Mouse (Mus musculus) granulocyte monocyte progenitor cell, adult 5-6 weeks (primary cell): ENCODE measurements around the gene Hoxc5. TPM values are rescaled to one million over a fixed set of nuclear protein-coding genes. Genes with fewer than 3 reads are reported as not detected.

Experiments used
- ATAC-seq: replicated peaks from 2 replicates; pipeline ENCODE4 v1.8.0; 2016; ENCODE audit warnings: mild to moderate bottlenecking, moderate TSS enrichment, inconsistent platforms; ENCODE audit not compliant: poor library complexity, severe bottlenecking
- total RNA-seq, 2 experiments: library from RNA; stranded (forward) in 1 of 2; stranded (reverse) in 1 of 2; fragments of 200-712, 200-1000 nt in 1 of 2; fragments of >200 nt in 1 of 2; fragmentation: Nextera tagmentation in 1 of 2; gene quantifications; 2 replicates each; pipeline ENCODE4 v1.2.3; 2014 to 2017

The Hoxc5 gene
- total RNA-seq, 2 experiments from 2014 or later = not detected

DNA sequence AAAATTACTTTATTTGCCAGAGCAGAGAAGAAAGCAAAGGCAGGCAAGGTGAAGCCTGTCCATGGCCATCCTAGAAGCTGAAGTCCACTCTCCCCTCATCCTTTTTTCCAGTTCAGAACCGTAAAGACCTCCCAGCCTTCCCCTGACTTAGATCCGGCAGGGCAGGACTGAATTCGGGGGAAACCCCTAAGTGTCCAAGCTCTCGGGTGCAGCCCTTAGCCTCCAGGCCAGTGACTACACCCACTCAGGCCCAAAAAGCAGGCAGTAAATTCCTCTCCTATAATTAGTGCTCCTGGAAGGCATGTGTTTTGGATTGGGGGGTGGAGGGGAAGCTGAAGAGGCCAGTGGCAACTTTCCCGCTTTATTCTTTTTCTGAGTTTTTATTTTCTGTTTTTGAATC lies 38.6 kb downstream of the Hoxc5 start:
- no peak for ATAC-seq

DNA sequence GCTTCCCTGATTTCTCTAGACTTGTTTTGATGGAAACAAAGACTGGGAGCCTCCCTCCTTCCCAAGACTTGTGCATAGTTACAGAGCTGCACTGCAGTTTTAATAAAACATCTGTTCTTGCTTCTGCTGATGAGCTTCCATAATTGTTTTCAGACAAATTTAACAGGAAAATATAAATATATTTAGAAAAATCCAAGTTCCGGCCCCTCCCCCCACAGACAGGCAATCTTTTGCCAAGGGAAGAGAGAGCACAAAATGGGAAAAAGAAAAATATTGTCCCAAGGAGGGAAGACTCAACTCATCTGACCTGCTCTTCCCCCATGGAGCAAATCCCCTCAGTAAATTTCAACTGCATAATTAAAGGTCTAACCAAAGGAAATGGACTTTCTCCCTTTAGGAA lies 39.1 kb downstream of the Hoxc5 start:
- ATAC-seq = no peak

DNA sequence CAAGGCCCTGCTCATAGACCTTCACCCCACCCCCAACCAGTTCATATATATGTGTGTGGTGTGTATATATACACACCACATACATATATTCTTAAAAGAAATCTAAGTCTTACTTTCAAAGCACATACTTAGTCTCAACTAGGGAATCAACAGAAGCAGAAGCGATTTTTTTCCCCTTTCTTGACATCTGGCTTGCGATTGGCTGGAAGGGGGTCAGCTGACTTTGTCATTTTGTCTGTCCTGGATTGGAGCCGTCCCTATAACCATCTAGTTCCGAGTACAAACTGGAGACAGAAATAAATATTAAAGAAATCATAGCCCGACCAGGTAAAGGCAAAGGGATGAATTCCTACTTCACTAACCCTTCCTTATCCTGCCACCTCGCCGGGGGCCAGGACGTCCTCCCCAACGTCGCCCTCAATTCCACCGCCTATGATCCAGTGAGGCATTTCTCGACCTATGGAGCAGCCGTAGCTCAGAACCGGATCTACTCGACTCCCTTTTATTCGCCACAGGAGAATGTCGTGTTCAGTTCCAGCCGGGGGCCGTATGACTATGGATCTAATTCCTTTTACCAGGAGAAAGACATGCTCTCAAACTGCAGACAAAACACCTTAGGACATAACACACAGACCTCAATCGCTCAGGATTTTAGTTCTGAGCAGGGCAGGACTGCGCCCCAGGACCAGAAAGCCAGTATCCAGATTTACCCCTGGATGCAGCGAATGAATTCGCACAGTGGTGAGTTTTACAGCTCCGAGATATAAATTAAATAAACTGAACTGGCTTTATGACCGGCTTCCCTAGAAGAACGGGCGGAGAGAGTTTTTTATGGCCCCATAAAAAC lies 42.2 kb downstream of the Hoxc5 start:
- no peak for ATAC-seq

DNA sequence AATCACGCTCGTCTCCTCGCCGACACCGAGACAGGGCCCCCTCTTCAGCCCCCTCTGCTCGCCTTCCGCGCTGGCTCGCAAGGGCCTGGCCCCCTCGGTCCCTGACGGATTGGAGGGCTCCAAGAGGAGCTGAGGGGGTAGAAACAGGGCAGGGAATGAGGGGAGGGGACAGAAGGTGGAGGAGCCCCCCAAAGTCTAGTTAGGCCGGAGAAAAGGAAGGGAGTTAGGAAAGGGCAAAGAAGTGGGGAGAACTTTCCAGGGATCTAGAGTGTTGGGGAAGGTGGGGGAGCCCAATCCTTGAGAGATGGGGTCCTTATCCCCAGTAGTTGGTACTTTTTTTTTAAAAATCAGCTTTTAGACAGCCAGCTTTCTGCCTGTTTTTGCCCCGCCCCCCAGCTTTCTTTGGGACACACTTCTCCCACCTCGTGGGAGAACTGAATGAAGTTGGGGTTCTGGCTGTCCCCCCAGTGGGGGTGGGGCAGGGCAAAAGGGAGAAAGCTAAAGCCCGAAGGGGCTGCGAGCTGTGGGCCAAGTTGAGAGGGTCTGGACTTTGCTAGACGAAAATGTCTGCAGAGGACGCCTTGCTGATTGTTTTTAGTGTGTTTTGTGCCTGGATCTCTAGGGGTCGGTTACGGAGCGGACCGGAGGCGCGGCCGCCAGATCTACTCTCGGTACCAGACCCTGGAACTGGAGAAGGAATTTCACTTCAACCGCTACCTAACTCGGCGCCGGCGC lies 43.0 kb downstream of the Hoxc5 start:
- no peak for ATAC-seq

DNA sequence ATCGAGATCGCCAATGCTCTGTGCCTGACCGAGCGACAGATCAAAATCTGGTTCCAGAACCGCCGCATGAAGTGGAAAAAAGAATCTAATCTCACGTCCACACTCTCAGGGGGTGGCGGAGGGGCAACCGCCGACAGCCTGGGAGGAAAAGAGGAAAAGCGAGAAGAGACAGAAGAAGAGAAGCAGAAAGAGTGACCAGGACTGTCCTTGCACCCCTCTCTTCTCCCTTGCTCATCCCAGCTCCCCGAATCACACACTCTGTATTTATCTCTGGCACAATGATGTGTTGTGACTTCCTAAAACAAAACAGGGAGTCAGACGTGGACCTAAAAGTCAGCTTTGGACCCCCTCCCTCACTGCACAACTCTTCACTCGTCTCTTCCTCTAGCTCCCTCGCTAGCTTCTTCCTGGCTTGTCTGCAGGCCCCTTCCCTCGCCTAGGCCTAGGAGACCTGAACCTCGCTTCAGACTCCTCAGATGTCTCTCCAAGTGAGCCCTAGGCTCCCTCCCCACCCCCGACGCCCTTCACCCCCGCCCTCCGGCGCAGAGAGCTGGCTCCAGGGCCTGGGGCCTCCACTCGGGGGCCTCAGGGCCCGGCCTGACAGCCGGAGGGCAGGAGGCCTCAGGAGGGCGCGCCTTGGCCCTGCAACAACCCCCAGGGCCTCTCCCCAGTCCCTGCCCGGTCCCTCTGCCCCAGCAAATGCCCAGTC lies 43.8 kb downstream of the Hoxc5 start:
- no peak for ATAC-seq

DNA sequence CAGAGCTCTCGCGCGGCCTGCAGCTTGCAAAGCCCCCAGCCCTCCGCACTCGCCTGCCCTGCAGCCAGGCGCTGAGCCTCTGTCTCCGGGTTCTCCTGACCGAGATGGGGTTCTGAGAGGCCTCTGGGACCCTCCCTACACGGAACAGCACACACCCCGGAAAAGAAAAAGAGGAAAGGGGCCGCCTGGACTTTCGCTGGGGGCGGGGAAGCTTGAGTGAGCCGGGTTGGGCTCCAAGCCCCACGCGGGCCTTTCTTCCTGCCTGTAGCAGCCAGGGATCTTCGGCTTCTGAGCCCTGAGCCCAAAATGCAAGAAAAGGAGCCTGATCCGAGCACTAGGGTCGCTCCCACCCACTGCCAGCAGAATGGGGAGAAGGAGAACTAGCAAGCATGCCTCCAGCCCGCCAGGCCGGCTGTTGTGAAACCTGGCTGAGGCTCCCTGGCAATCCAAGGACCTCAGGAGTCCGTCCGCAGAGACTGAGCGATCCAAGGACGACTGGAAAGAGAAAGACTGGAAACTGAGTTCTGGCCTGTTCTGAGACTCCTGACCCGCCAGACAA lies 44.8 kb downstream of the Hoxc5 start:
- ATAC-seq = peak; percentile 24; the same call in 1 of the 2 replicates

DNA sequence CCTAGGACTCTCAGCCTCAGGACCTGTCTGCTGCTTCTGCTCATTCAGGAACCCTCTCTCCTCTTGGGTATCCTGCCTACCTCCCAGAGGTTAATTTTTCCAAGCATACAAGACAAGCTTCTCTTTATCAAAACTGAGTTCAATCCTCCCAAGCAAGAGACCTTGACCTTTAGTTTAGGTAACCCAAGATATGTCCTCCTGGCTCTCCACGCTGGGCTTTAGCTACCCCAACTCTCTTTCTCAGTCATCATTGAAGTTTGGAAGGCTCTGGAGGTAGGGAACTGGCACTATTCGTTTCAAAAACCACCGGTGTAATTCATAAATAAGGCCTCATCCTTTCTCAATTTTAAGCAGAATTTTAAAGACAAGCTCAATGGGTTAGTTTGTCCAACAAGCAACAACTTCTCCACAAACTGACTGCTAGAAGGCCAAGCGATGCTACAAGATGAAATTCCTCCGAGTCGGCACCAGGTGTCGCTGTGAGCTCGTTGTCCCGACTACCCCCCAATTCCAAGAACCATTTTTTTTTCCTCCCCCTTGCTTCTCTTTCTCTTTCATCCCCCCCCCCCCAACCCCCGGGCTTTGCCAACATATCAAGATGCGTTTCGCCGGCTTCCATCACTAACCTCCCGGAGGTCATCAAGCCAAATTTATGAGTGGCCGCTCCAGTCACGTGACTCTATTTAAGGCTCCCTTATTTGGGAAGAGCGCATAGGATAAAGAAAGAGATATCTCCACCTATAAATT lies 46.2 kb downstream of the Hoxc5 start:
- 0 out of 2 replicates have a peak, but pooled peaks have one; percentile 40 for ATAC-seq

DNA sequence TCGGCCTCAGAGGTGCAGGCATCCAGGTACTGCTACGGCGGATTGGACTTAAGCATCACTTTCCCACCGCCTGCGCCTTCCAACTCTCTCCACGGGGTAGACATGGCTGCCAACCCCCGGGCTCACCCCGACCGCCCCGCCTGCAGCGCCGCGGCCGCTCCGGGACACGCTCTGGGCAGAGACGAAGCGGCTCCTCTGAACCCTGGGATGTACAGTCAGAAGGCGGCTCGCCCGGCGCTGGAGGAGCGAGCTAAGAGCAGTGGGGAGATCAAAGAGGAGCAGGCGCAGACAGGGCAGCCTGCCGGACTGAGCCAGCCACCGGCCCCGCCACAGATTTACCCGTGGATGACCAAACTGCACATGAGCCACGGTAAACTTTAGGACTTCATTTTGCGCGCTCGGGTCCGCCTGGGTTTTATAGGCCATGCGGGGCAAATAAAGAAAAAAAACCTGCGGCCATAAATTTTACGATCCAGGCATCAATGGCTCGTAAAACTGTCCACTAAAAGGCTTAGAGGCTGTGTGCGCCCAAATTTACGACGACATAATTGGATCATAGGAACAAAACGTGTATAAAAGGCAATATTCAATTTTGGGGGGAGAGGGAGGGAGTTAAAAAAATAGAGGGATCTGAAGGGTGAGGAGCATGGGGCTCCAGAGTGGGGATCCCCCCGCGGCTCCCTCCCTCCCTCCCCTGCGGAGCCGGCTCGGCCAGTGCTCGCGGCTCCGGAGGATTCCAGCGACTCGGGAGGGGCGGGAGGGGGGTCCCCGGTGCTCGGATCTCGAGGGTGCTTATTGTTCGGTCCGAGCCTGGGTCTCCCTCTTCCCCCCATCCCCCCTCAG lies 47.1 kb downstream of the Hoxc5 start:
- no peak for ATAC-seq

DNA sequence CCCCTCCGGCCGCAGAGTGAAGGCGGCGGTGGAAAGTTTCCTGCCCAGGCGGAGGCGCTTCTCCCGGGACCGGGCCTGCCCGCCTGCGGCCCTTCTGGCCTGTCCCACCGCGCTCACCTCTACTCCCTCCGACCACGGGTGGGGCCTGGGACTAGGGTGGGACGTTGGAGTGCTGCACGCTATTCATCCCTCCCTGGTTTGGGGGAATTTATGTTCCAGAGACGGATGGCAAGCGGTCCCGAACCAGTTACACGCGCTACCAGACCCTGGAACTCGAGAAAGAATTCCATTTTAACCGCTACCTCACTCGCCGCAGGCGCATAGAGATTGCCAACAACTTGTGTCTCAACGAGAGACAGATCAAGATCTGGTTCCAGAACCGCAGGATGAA lies 47.8 kb downstream of the Hoxc5 start:
- ATAC-seq = no peak

DNA sequence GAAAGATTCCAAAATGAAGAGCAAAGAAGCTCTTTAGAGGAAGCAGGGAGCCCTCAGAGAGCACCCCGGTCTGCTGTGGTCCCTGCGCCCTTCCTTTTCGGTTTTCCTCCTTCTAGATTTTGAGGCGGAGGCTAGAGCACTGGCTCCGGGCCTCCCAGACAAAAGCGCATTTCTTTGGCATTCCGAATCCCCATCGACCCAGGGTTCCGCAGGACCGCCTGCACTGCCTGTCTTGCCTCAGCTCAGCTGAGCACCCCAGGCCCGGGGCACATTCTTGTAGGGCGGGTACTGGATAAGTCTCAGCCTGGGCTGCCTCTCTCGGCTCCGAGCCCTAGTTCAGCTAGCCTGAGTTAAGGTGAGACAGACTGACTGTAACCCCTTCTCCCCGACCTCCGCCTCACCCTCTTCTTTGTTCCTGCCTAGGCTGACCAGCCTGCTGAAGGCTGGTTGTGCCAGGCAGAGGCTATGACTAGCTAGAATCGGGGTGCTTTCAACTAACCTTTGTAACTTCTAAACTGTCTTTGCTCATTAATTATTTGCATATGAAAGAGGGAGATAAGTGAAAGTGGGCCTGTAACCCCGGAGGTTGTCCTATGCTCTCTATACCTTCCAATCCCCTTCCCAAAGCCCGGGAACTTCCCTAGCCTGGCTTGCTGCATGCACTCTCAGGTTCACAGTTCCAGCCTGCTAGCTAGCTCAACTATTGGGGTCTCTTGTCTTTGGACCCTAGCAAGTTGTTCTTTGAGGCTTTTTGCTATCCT lies 48.3 kb downstream of the Hoxc5 start:
- ATAC-seq = no peak

DNA sequence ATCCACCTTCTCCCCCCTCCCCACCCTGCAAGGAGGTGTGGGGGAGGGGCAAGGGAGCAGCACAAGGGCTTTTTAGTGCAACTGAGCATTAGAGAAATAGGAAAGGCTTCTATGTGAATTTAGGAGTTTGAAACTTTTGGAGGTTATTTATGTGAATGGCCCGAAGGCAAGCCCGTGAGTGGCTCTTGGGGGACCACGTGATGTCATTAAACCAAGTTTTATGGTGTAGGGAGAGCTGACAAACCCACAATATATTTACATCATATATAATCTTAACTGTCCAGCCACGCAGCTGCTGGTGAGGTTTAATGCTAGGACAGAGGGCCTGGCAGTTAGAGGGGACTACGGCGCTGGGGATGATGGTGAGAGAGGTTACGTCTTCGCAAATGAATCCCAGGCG lies 51.4 kb downstream of the Hoxc5 start, which contains the start of gene Hoxc4:
TSS of gene Hoxc4 (plus strand) at position 299 of the 400 bp plus-strand sequence.
- no peak for ATAC-seq

DNA sequence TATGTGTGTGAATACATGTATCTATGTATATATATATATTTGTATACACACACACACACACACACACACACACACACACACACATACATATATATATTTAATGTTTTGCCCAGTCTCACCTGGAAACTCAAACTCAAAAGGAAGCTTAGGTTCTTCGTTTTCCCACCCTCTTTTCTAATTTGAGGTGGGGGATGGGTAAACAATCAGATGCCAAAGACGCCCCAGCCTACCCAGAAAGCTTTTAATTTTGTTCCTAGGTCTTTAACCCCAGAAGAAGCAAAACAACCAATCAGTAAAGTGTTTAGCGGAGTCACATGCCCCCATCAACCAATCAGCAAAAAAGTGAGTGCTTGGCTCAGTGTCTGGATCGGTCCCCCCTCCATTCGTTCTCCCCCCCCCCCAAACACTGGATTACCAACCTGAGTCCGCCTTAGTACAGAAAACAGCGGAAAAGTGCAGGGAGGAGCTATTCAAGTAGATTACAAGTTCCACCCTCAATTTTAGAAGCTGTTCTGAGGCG lies 53.7 kb downstream of the Hoxc5 start:
- no peak for ATAC-seq

DNA sequence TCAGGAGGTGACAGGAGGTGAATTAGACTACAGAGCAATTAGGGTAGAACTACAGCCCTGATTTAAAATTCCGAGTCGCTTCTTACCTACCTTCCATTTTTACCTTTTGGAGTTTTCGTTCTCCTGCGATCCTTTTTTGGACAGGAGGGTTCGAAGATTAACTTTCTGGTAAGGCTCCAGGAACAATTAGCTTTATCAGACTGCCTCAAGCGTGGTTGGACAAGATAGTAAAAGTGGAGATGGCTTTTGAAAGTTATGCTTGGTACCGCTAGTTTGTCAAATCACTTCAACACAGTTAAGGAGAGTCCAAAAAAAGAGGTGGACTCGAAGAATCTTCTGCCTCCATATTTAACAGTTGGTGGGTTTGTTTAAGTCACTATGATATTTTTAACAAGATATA lies 54.3 kb downstream of the Hoxc5 start:
- no peak for ATAC-seq

DNA sequence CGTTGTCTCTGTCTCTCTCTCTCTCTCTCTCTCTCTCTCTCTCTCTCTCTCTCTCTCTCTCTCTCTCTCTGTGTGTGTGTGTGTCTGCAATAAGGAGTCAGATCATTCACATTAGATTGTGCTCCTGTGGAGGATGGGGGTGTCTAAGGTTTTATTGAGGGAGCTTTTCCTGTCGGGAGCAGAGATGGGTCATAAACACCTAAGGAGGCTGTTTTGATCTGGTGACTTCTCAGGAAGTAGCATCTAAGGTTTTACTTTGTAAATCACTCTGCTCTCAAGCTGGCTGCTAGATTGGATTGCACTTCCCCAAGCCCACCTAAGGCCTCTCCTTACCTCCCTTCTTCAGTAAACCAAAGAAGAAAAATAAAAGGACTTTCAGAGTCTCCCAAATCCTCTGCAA lies 56.9 kb downstream of the Hoxc5 start:
- no peak for ATAC-seq

DNA sequence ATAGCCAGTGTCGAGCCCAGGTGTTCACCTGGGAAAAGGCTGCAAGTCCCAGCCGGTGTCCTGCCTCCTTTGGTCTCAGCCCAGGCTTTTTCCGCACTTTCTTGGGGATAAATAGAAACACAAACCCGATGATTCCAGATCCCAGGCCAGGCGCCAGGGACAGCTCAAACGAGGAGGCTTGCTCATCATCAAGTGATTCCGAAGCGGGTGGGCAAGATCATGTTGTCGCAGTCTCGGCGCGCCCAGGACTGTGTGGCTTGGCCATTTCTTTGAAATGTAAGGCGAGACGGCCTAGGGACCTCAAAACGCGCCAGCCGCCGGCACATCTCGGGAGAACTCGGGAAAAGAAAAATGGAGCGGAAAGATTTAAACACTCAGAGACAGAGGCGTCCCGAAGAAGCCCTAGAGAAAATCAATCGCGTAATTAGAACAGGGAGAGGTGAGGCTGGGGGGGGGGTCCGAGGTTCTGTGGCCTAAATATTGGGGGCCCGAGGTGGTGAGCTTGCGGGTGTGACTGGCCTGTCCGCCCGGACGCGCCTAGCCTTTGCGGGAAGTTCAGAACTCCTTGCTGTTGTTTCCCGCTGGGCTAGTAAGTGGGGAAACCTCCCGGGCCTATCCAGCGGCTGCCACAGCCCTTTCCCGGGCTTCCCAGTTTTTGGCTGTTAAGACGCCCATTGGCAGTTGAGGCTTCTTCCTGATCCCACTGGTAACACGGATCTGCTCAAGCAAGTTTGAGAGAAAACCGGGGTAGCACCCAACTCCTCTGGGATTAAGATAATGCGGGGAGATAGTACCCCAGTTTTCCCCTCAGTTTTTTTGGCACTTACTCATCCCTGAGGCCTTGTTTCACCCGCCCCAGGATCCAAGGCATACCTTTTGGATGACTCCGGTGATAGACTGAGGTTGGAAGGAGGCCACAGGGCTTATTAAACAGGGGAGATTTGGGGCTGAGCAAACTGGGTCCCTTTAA lies 60.3 kb downstream of the Hoxc5 start:
- ATAC-seq = no peak

DNA sequence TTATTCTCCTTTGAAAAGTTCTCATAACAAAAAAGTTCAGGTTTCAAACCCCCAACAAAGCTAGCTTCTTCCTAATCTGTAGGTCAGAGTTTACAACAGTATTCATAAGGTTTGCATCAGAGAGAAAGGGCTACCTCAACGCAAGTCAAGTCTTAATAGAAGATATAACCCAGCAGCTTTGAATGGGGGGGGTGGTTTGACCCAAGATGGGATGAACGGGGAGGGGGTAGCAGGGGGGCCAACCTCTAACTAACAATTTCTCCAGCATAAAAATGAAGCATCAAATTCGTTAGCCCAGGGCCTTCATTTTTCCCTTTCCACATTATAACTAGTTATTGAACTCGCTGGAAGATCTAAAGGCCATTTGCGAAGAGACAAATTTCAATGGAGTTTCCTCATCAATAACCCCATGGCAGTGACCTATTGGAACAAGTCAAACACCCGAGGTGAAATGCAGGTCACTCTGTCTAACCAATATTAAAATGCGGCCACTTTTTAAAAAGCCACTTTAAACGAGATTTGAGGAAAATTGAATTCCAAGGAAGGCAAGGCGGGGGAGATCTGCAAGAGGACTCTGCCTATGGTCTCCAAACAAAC lies 61.8 kb downstream of the Hoxc5 start:
- ATAC-seq = no peak

DNA sequence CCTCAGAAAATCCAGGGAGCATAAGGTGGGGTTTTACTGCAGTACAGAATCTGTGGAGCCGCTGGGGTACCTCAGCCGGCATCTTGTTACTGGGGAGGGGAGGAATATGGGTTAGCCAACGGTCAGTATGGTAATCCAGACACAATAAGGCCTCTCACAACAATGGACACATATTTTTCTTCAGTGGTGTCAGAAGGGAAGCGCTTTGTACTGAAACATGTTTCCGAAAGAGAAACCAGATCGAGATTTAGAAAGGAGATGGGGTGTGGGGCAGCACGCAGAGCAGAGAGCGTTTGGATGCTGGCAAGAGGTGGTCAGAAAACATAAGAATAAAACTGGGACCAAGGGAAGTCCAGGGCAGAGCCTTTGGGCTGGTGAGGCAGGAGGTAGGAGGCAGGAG lies 62.9 kb downstream of the Hoxc5 start:
- ATAC-seq = no peak
